Mouse (Mus musculus): Measurements from ENCODE around the gene Rassf3.
A peak's percentile ranks its signal among the peaks of the same experiment; 100 is the strongest.

Gene Rassf3

DNA sequence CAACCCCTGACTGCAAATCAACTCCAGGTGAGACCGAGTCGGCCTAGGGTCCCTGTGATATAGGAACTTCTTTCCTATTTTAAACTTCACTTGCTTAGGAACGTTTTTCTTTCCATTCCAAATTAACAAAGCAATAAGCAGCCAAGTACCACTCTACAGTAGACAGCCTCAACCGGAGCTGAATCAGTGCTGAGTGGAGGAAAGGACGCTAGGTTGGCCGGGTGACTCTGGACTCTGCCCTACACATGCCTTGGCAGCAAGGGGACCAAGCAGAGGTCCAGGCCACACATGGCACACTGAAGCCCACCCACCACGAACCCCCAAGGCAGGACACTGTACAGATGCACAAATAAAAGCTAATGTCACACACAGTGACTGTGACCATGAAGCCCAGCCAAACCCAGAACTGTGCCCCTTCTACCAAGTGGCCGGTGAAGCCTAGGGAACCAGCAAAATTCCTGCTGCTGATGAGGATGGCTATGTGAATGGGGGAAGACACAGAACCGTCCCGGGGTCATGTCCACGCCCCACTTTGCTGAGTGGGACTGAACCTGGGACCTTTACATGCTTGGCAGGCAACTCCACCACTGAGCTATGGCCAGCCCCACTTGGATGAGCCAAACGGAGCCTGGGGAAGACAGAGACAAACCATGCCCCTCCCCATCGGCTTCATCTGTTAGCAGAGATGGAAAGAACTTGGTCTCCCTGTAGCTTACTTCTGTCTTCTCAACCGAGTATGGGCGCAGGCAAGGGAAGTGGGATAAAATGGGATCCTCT is 45.2 kb downstream of the Rassf3 start:
- no peak for DNase-seq (ENCODE audit: low spot score in 2 of 2)

DNA sequence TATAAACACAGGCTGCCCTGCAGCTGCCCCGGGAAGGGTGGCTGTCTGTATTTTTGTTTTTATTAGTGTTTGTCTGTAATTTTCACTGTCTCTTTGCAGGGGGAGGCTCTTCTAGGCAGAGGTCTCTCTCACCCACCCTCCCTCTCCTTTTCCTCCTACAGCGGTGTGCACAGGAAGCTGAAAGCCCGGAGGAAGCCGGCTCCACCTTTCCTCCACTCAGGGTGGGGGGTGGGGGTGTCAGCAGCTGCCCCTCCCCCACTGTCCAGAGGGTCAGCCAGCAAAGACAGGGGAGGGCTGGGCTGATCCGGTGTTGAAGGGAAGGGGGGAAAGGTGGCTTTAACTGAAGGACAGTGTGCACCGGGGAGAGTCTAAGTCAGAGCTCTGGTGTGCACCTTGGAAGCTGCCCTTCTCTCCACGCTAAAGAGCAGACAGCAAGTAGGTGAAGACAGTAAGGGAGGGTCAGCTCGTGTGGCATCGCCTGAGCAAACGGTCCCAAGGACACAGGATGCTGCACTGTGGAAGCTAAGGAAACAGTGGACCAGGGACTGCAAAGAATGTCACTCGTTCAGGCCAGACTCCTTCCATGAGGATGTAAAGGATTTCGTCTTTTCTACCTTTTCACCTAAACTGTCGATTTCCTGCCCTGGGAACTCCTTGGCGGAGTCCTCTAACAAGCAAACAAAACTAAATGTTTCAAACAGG is 46.0 kb downstream of the Rassf3 start:
- no peak for DNase-seq (ENCODE audit: low spot score in 2 of 2)

DNA sequence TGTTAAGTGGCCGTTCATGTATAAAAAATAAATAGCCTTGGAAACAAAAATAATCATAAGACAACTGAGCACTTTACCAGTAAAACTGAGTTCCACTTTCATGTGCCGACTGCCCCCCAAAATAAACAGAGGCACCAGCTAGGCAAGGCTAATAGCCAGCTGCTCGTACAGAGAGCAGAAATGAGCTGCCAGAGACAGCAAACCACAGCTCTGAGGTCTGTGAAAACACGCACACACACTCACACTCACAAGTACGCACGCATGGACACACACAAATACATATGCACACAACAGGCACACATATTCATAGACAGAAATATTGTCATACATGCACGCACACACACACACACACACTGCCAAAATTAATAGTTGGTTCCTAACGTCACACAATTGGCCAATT is 46.6 kb downstream of the Rassf3 start:
- no peak for DNase-seq (ENCODE audit: low spot score in 2 of 2)

DNA sequence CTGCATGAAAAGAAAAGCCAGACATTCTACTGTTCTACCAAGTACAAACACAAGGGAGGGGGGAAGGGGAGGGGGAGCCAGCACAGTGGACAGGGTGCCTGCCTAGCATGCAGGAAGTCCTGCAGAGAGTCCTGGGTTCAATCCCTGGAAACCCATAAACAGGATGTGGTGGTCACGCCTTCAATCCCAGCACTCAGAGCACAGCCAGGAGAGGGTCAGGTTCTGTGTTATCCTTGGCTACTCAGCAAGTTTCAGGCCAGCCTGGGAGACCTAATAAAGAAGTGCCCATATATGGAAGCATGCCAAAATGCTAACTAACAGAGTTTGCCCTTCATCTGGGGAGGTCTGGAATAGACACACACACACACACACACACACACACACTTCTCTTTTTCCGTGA is 47.1 kb downstream of the Rassf3 start:
- DNase-seq (ENCODE audit: low spot score in 2 of 2), result no peak

- peak; percentile 60 to 67 for DNase-seq (ENCODE audit: low spot score in 2 of 2)
Observed at GRCm38 (mm10) chr10:121428011-121428711, 48.0 kb downstream of the Rassf3 start.

GRCm38 (mm10) chr10:121427136-121427535 is 49.0 kb downstream of the Rassf3 start:
- no peak for DNase-seq (ENCODE audit: low spot score in 2 of 2)

DNA sequence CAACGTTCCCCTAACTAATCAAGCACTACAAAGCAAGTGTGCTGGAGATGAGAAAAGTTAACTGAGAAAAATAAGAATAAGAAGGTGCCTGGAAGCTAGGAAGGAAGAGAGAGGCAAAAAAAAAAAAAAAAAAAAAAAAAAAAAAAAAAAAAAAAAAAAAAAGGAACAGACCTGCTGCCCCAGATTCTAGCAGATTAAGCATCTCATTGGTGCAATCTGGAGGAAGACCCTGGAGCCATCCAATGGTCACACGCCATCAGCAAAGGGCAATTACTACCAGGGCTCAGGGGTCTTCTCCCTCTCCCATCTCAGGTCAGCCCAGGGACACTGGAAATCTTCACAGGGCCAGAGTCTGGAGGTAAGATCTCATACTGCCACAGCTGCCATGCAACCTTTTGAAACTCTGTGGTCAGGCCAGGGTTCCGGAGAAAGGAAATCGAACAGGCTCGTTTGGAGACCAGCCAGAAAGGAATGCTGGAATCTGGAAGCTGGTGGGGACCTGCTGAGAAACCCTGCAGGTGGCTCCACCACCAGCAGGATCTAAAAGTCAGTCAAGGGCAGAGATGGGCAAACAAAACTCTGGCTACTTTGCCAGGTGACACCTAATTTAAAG is 49.6 kb downstream of the Rassf3 start:
- DNase-seq (ENCODE audit: low spot score in 2 of 2), result no peak

- DNase-seq (ENCODE audit: low spot score in 2 of 2), result no peak
Observed at GRCm38 (mm10) chr10:121425506-121426025, 50.6 kb downstream of the Rassf3 start.

GRCm38 (mm10) chr10:121425079-121425478 is 51.1 kb downstream of the Rassf3 start:
- DNase-seq (ENCODE audit: low spot score in 2 of 2), result no peak

GRCm38 (mm10) chr10:121424455-121424854 is 51.7 kb downstream of the Rassf3 start:
- no peak for DNase-seq (ENCODE audit: low spot score in 2 of 2)

GRCm38 (mm10) chr10:121423541-121424349 is 52.4 kb downstream of the Rassf3 start:
- no peak for DNase-seq (ENCODE audit: low spot score in 2 of 2)

DNA sequence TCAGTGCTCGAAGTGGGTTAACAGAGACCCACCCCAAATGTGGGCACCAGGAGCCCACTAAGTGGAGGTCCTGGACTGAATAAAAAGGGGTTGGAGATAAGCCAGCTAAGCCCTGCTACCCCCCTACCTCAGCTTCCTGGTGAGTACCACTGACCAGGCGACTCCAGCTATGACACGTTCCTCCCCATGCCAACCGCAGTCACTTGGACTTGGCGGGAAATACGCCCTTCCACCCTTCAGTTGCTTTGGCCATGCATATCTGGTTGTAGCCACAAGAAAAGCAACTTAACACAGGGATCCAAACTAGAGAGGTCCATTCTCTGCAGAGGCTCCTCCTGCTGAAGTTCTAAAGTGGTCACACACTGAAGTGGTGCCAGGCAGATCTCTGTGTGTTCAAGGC is 53.9 kb downstream of the Rassf3 start:
- no peak for DNase-seq (ENCODE audit: low spot score in 2 of 2)

DNA sequence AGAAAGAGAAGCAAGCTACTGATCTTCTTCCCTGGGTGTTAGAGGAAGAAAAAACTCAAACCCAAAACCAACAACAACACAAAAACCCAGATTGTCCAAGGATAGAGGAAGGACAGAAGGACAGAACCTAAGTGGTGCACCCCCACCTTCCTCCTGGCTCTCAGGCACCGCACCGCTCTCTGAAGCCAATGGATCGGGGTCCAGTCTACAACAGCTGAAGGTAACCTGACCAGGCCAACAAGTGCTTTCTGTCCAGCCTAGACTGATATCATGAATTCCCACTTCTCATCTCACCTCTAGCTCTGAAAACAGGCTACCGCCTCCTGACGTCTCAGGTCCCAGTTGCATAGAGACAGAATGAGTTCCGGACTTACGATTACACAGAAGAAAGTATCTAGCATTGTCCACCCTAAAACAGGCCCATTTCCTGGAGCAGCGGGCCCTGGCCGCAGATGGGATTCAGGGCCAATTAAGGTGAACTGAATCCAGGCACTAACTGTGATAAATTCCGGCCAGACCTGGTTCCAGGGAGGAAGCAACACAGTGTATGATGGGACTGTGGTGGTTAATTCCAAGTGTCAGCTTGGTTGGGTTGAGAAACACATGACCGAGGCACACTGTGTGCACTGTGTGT is 54.4 kb downstream of the Rassf3 start:
- DNase-seq (ENCODE audit: low spot score in 2 of 2), result no peak

- no peak for DNase-seq (ENCODE audit: low spot score in 2 of 2)
Observed at GRCm38 (mm10) chr10:121421023-121421422, 55.1 kb downstream of the Rassf3 start.

- no peak for DNase-seq (ENCODE audit: low spot score in 2 of 2)
Observed at GRCm38 (mm10) chr10:121419640-121420470, 56.3 kb downstream of the Rassf3 start.

DNA sequence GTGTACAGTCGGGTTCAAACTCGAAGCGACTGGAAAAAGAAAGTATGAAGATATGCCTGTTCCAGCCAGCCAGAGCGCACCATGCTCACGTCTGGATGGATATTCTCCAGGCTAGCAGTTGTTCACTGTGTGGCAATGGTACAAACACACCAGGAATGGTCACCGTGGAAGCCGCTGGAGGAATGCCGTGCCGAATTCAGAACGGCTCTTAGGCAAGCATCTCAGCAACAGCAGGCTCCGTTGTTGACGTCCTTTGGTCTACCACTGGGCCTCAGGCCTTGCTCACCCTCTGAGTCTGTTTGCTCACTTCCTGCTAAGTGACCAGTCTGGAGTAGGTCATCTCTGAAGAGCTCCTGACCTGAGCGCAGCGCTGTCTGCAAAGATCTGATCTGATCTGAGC is 57.3 kb downstream of the Rassf3 start:
- DNase-seq (ENCODE audit: low spot score in 2 of 2), result no peak

GRCm38 (mm10) chr10:121414127-121414526 is 62.0 kb downstream of the Rassf3 start:
- no peak for DNase-seq (ENCODE audit: low spot score in 2 of 2)

GRCm38 (mm10) chr10:121412824-121413223 is 63.3 kb downstream of the Rassf3 start:
- no peak for DNase-seq (ENCODE audit: low spot score in 2 of 2)

DNA sequence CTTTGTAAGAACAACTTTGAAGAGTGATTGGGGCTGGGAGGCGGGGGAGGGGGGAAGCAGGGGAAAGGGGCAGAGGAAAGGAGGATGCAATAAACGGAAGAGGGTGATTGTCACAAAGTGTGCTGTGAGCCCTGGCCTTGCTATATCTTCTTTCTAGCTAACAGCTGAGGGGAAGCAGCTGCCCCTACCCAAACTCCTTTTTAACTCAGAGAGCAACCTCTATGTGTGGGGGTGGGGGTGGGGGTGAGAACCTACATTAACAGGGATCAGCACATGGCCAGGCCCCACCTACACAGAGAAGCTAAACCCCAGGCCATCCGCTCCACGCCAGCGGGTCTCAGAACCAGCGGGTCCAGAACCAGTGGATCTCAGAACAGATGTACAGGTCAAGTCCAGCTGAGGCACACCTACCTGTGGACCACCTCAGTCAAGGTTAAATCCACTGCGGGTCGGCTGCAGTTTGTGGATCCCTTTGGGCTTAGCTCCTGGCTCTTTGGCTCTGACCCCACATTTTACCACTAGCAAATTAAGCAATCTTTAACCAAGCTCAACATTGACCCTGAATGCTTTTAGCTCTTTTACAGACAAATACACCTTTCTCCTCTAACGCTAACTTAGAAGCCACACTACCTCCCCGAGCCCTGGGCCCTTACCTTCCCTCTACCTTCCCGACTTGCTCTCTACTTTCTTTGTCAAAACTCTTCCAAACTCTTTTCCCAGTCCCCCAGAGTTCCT is 64.3 kb downstream of the Rassf3 start:
- no peak for DNase-seq (ENCODE audit: low spot score in 2 of 2)

Measured in frontal cortex, postnatal 36 days (tissue).